Mouse (Mus musculus) spleen, postnatal 4 days (tissue): ENCODE measurements around the gene Fam117a.

Source experiments
- DNase-seq, 2 experiments: peaks; one replicate each; pipeline ENCODE4 v3.0.0; 2022; ENCODE audit warnings: low spot score in 2 of 2

Gene Fam117a

GRCm38 (mm10) chr11:95365596-95365995 is 28.8 kb downstream of the Fam117a start:
- DNase-seq: no peak

- no peak for DNase-seq
Measured at GRCm38 (mm10) chr11:95366280-95366897, 29.6 kb downstream of the Fam117a start.

GRCm38 (mm10) chr11:95367011-95367735 is 30.4 kb downstream of the Fam117a start:
- no peak for DNase-seq

- no peak for DNase-seq
Measured at GRCm38 (mm10) chr11:95368231-95368823, 31.5 kb downstream of the Fam117a start.

GRCm38 (mm10) chr11:95368871-95369270 is 32.1 kb downstream of the Fam117a start:
- no peak for DNase-seq

GRCm38 (mm10) chr11:95369964-95370890 is 33.4 kb downstream of the Fam117a start:
- DNase-seq: no peak

GRCm38 (mm10) chr11:95371182-95371581 is 34.4 kb downstream of the Fam117a start:
- no peak for DNase-seq

GRCm38 (mm10) chr11:95378926-95379325 is 42.1 kb downstream of the Fam117a start:
- no peak for DNase-seq

GRCm38 (mm10) chr11:95379552-95379951 is 42.7 kb downstream of the Fam117a start:
- DNase-seq: no peak

GRCm38 (mm10) chr11:95380711-95381110 is 43.9 kb downstream of the Fam117a start:
- no peak for DNase-seq

- DNase-seq: no peak
Measured at GRCm38 (mm10) chr11:95381146-95381545, 44.3 kb downstream of the Fam117a start.

- no peak for DNase-seq
Measured at GRCm38 (mm10) chr11:95383331-95383986, 46.6 kb downstream of the Fam117a start.

GRCm38 (mm10) chr11:95384004-95384318 is 47.1 kb downstream of the Fam117a start:
- DNase-seq: no peak

GRCm38 (mm10) chr11:95384319-95384972 is 47.6 kb downstream of the Fam117a start, which contains the start of gene Slc35b1:
Gene Slc35b1 (plus strand): TSS chr11:95384692.
- peak; percentile 86 to 94 for DNase-seq

- no peak for DNase-seq
Measured at GRCm38 (mm10) chr11:95384973-95385320, 48.1 kb downstream of the Fam117a start.

GRCm38 (mm10) chr11:95387354-95387753 is 50.5 kb downstream of the Fam117a start:
- no peak for DNase-seq

- no peak for DNase-seq
Measured at GRCm38 (mm10) chr11:95389006-95389405, 52.2 kb downstream of the Fam117a start.

- DNase-seq: no peak
Measured at GRCm38 (mm10) chr11:95390420-95390819, 53.6 kb downstream of the Fam117a start.

GRCm38 (mm10) chr11:95391201-95391600 is 54.4 kb downstream of the Fam117a start:
- no peak for DNase-seq

- DNase-seq: no peak
Measured at GRCm38 (mm10) chr11:95391743-95392142, 54.9 kb downstream of the Fam117a start.

- DNase-seq: no peak
Measured at GRCm38 (mm10) chr11:95392223-95392667, 55.4 kb downstream of the Fam117a start.
